Mouse (Mus musculus) thymus, postnatal 14 days (tissue): Measurements from ENCODE around the gene Rin3.
"Not testable (repeated sequence)": the region's sequence is repeated elsewhere in the genome, so short reads cannot be mapped to it uniquely, and the experiment has no call there.

Experiments used
- DNase-seq: peaks from one replicate; pipeline ENCODE4 v3.0.0; 2021

The Rin3 gene

GRCm38 (mm10) chr12:102282763-102283482 is at the start of gene Rin3:
Rin3 (plus strand) TSS chr12:102283048.
- DNase-seq: peak; percentile 76

- DNase-seq: no peak
Observed at GRCm38 (mm10) chr12:102235551-102235950, 47.3 kb upstream of the Rin3 start.

- DNase-seq: no peak
Observed at GRCm38 (mm10) chr12:102236317-102236716, 46.5 kb upstream of the Rin3 start.

- no peak for DNase-seq
Observed at GRCm38 (mm10) chr12:102242076-102242722, 40.6 kb upstream of the Rin3 start.

- no peak for DNase-seq
Observed at GRCm38 (mm10) chr12:102243915-102244314, 38.9 kb upstream of the Rin3 start.

- DNase-seq: no peak
Observed at GRCm38 (mm10) chr12:102246226-102246625, 36.6 kb upstream of the Rin3 start.

GRCm38 (mm10) chr12:102248104-102248503 is 34.7 kb upstream of the Rin3 start:
- no peak for DNase-seq

GRCm38 (mm10) chr12:102250316-102250715 is 32.5 kb upstream of the Rin3 start:
- no peak for DNase-seq

- no peak for DNase-seq
Observed at GRCm38 (mm10) chr12:102251070-102251469, 31.8 kb upstream of the Rin3 start.

- DNase-seq: no peak
Observed at GRCm38 (mm10) chr12:102251985-102252384, 30.9 kb upstream of the Rin3 start.

- DNase-seq: no peak
Observed at GRCm38 (mm10) chr12:102252525-102252924, 30.3 kb upstream of the Rin3 start.

- DNase-seq: no peak
Observed at GRCm38 (mm10) chr12:102255012-102255411, 27.8 kb upstream of the Rin3 start.

- no peak for DNase-seq
Observed at GRCm38 (mm10) chr12:102258522-102259112, 24.2 kb upstream of the Rin3 start.

- no peak for DNase-seq
Observed at GRCm38 (mm10) chr12:102261933-102262396, 20.9 kb upstream of the Rin3 start.

GRCm38 (mm10) chr12:102262809-102263208 is 20.0 kb upstream of the Rin3 start:
- no peak for DNase-seq

GRCm38 (mm10) chr12:102263249-102263648 is 19.6 kb upstream of the Rin3 start:
- DNase-seq: no peak

GRCm38 (mm10) chr12:102266433-102266832 is 16.4 kb upstream of the Rin3 start:
- DNase-seq: no peak

GRCm38 (mm10) chr12:102269144-102269543 is 13.7 kb upstream of the Rin3 start:
- DNase-seq: no peak

- DNase-seq: no peak
Observed at GRCm38 (mm10) chr12:102270776-102271405, 12.0 kb upstream of the Rin3 start.

- no peak for DNase-seq
Observed at GRCm38 (mm10) chr12:102271447-102271846, 11.4 kb upstream of the Rin3 start.

- DNase-seq: no peak
Observed at GRCm38 (mm10) chr12:102275833-102276443, 6.9 kb upstream of the Rin3 start.

GRCm38 (mm10) chr12:102280290-102280689 is 2.6 kb upstream of the Rin3 start:
- not testable (repeated sequence) for DNase-seq

GRCm38 (mm10) chr12:102280867-102281503 is 1.9 kb upstream of the Rin3 start:
- no peak for DNase-seq
